Mouse (Mus musculus) heart, postnatal 0 days (tissue): ENCODE results near the gene Kcnmb2. TPM values are rescaled to one million over a fixed set of nuclear protein-coding genes. Genes with fewer than 3 reads are reported as not detected.

Source experiments
- ATAC-seq: fragments of 200-750 bp; cut with Nextera tagmentation; 2 replicates; pipeline ENCODE4 v1.8.0; 2017; ENCODE audit warnings: low read depth, moderate number of reproducible peaks, moderate library complexity; ENCODE audit not compliant: insufficient read depth
- DNase-seq: peaks from one replicate; pipeline ENCODE4 v3.0.0-alpha.2; 2016; ENCODE audit warnings: low spot score
- H3K27ac ChIP-seq: fragments of 300-500 bp; sonication (generic); 2 replicates; pipeline ENCODE4 v1.5.1; 2014; ENCODE audit warnings: low read depth, mild to moderate bottlenecking
- H3K27me3 ChIP-seq: fragments of 300-500 bp; sonication (generic); 2 replicates; pipeline ENCODE4 v1.6.1; 2014; ENCODE audit warnings: low read length, mixed read lengths; ENCODE audit not compliant: control insufficient read depth, insufficient read depth
- H3K36me3 ChIP-seq: fragments of 300-500 bp; sonication (generic); replicated peaks from 2 replicates; pipeline ENCODE4 v1.6.1; 2014; ENCODE audit warnings: low read length, mixed read lengths; ENCODE audit not compliant: control insufficient read depth, insufficient read depth
- H3K4me1 ChIP-seq: fragments of 300-500 bp; sonication (generic); 2 replicates; pipeline ENCODE4 v1.6.1; 2014; ENCODE audit warnings: antibody characterized with exemption; ENCODE audit not compliant: control insufficient read depth, insufficient read depth
- H3K4me2 ChIP-seq: fragments of 300-500 bp; sonication (generic); 2 replicates; pipeline ENCODE4 v1.6.1; 2014; ENCODE audit warnings: low read depth, mild to moderate bottlenecking, low read length, moderate library complexity
- H3K4me3 ChIP-seq: fragments of 300-500 bp; sonication (generic); 2 replicates; pipeline ENCODE4 v1.5.1; 2014; ENCODE audit warnings: low read depth, low read length
- H3K9ac ChIP-seq: fragments of 300-500 bp; sonication (generic); replicated peaks from 2 replicates; pipeline ENCODE4 v1.6.1; 2014; ENCODE audit warnings: low read depth, low read length, mixed read lengths
- H3K9me3 ChIP-seq: fragments of 300-500 bp; sonication (generic); replicated peaks from 2 replicates; pipeline ENCODE4 v1.6.1; 2016; ENCODE audit warnings: low read length; ENCODE audit not compliant: control insufficient read depth
- CTCF ChIP-seq: IDR thresholded peaks from 2 replicates; pipeline ENCODE4 v1.5.1; 2016; ENCODE audit warnings: antibody characterized with exemption, control low read depth, low read depth
- EP300 ChIP-seq: IDR thresholded peaks from 2 replicates; pipeline ENCODE4 v1.6.1; 2016; ENCODE audit warnings: antibody characterized with exemption, low read depth
- WGBS: fragments of 180-500 bp; shearing (Covaris S2); extraction: QIAGEN DNeasy Blood & Tissue Kit; methylation state at CpG from one replicate; pipeline ENCODE4 v1.1.7; 2014; 5-methylcytosine and 5-hydroxymethylcytosine counted together
- polyA plus RNA-seq: library from polyadenylated mRNA; unstranded; fragments of >200 nt; fragmentation: Nextera tagmentation; extraction: Ambion mirVana; gene quantifications from 2 replicates; pipeline ENCODE4 v1.2.1, GENCODE M21; 2015
- total RNA-seq: library from RNA; depleted of rRNA; stranded (reverse); fragments of >200 nt; gene quantifications from 2 replicates; pipeline ENCODE4 v1.2.3, GENCODE M21; 2014; ENCODE audit warnings: low replicate concordance

The Kcnmb2 gene
- total and polyA plus RNA-seq, 2 experiments from 2014 or later, result 0.14 TPM; not detected in 1

GRCm38 (mm10) chr3:32048777-32049176 is 146.5 kb downstream of the Kcnmb2 start:
- DNase-seq (no peak), ATAC-seq (no peak)
- Histone ChIP-seq H3K4me3 (no peak overlapping the region), H3K27me3 (no peaks in the 10 kb centered on the region), H3K9me3 (no peaks in the 10 kb centered on the region), H3K27ac (no peak overlapping the region), H3K9ac (no peak overlapping the region), H3K4me1 (no peaks in the 10 kb centered on the region), H3K36me3 (no peaks in the 10 kb centered on the region), H3K4me2 (no peak overlapping the region)
- WGBS, result 85% methylated on average over 3 of the region's 3 CpGs
- no peak for TF ChIP-seq CTCF
- TF ChIP-seq EP300, result no peak

GRCm38 (mm10) chr3:32052596-32052995 is 150.3 kb downstream of the Kcnmb2 start:
- DNase-seq (no peak), ATAC-seq (no peak)
- H3K4me3 ChIP-seq, result no peak overlapping the region
- H3K36me3 ChIP-seq, result no peaks in the 10 kb centered on the region
- no peaks in the 10 kb centered on the region for H3K9me3 ChIP-seq
- H3K4me2 ChIP-seq, result no peak overlapping the region
- no peaks in the 10 kb centered on the region for H3K27me3 ChIP-seq
- no peak for TF ChIP-seq CTCF
- no peak for TF ChIP-seq EP300
- no peaks in the 10 kb centered on the region for H3K4me1 ChIP-seq
- H3K27ac ChIP-seq, result no peak overlapping the region
- H3K9ac ChIP-seq, result no peak overlapping the region
- WGBS, result 53% methylated on average over 3 of the region's 3 CpGs

GRCm38 (mm10) chr3:32053610-32054241 is 151.4 kb downstream of the Kcnmb2 start:
- DNase-seq, result no peak
- ATAC-seq, result no peak
- WGBS, result 83% methylated on average over 10 of the region's 10 CpGs
- Histone ChIP-seq H3K4me2 (no peak overlapping the region), H3K27me3 (no peaks in the 10 kb centered on the region), H3K9me3 (no peaks in the 10 kb centered on the region), H3K9ac (no peak overlapping the region), H3K4me3 (no peak overlapping the region), H3K36me3 (no peaks in the 10 kb centered on the region), H3K27ac (no peak overlapping the region), H3K4me1 (no peaks in the 10 kb centered on the region)
- no peak for TF ChIP-seq EP300

GRCm38 (mm10) chr3:32059888-32060656 is 157.8 kb downstream of the Kcnmb2 start:
- no peaks in the 10 kb centered on the region for H3K9me3 ChIP-seq
- H3K36me3 ChIP-seq, result no peaks in the 10 kb centered on the region
- TF ChIP-seq EP300 (no peak), CTCF (no peak)
- no peak for DNase-seq
- H3K27me3 ChIP-seq, result no peaks in the 10 kb centered on the region
- no peak for ATAC-seq
- H3K4me2 ChIP-seq, result no peak overlapping the region
- H3K27ac ChIP-seq, result no peak overlapping the region
- H3K4me3 ChIP-seq, result no peak overlapping the region
- 58% methylated on average over 10 of the region's 10 CpGs for WGBS
- no peaks in the 10 kb centered on the region for H3K4me1 ChIP-seq
- H3K9ac ChIP-seq, result no peak overlapping the region

GRCm38 (mm10) chr3:32062685-32063084 is 160.4 kb downstream of the Kcnmb2 start:
- Histone ChIP-seq H3K9ac (no peak overlapping the region), H3K9me3 (no peaks in the 10 kb centered on the region), H3K4me3 (no peak overlapping the region), H3K27me3 (no peaks in the 10 kb centered on the region), H3K27ac (no peak overlapping the region), H3K4me2 (no peak overlapping the region), H3K4me1 (no peaks in the 10 kb centered on the region), H3K36me3 (no peaks in the 10 kb centered on the region)
- TF ChIP-seq CTCF (no peak), EP300 (no peak)
- ATAC-seq (no peak), DNase-seq (no peak)
- WGBS, result 67% methylated on average over 3 of the region's 3 CpGs
